Mouse (Mus musculus) small intestine, adult 2 months (tissue): Measurements from ENCODE around the gene Slc11a2.

Source experiments
- CTCF ChIP-seq: fragments of 200-500 bp; IDR thresholded peaks from 2 replicates; pipeline ENCODE4 v1.5.1; 2012; ENCODE audit warnings: low read depth, mild to moderate bottlenecking, control low read depth, inconsistent platforms, low read length, moderate library complexity, mixed read lengths; ENCODE audit not compliant: insufficient replicate concordance, insufficient read length; ENCODE audit errors: extremely low read depth
- POLR2A ChIP-seq: fragments of 200-500 bp; IDR thresholded peaks from 2 replicates; pipeline ENCODE4 v1.6.1; 2012; ENCODE audit warnings: low read depth, mild to moderate bottlenecking, control low read depth, inconsistent platforms, low read length, moderate library complexity

DNA sequence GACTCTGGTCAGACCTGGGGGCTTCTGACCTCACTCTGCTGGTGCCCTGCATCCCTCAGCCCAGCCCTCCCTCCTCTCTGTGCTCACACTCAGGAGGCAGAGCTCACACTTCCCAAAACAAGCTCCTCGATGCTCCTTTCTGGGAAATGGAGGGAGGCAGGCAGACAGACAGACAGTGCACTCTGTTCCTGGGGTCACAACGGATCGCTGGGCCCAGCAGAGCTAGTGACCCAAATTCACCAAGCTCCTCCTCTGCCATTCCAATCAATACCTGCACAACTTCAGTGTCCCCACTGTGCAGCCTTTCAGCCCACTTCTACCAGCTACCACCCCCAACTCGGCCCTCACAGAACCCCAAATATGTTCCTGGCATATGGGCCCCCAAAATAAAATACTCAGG lies 23.1 kb downstream of the Slc11a2 start:
- TF ChIP-seq CTCF, result no peak
- no peak for TF ChIP-seq POLR2A
